Mouse (Mus musculus): Measurements from ENCODE around the gene LTO1. TPM values are rescaled to one million over a fixed set of nuclear protein-coding genes. Genes with fewer than 3 reads are reported as not detected.

LTO1 gene
- polyA plus RNA-seq, 1 experiment from 2014 or later = 20.3 TPM

DNA sequence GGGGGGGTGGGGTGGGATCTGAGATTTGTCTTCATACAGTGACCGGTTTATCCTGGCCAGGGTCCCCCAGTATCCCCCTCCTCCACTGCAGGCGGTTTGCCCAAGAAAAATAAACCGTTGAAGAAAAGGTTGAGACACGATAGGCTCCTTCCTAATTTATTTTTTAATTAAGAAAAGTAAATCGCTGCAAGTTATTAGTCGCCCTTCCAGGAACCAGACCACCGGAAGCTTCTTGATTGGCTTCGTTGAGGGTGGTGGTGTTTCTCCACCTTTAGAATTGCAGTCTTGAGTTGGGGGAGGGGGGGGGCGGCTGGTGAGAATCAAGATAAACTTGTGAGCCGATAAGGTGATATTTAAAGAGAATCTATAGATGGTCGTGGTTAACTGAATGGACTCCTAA is 25.7 kb downstream of the LTO1 start:
- Histone ChIP-seq H3K9ac (ENCODE audit: low read depth, low read length) (peak overlapping the region; percentile 88), H3K27me3 (ENCODE audit: control insufficient read depth, insufficient read depth, low read length) (no peaks in the 10 kb centered on the region), H3K36me3 (ENCODE audit: control insufficient read depth, insufficient read depth, low read length) (peaks cover 17% of the 10 kb centered on the region), H3K4me1 (ENCODE audit: control insufficient read depth, insufficient read depth, low read length) (peaks cover 29% of the 10 kb centered on the region), H3K4me2 (replicated peaks; ENCODE audit: low read depth, low read length) (peak overlapping the region; percentile 90), H3K27ac (ENCODE audit: low read depth, low read length) (peak overlapping the region; percentile 94), H3K9me3 (ENCODE audit: control insufficient read depth, low read length) (no peaks in the 10 kb centered on the region), H3K4me3 (ENCODE audit: low read length) (peak overlapping the region; percentile 57)
- 1% methylated on average over 11 of the region's 11 CpGs for WGBS
- ATAC-seq (ENCODE audit: low FRiP score, low TSS enrichment) = no peak

DNA sequence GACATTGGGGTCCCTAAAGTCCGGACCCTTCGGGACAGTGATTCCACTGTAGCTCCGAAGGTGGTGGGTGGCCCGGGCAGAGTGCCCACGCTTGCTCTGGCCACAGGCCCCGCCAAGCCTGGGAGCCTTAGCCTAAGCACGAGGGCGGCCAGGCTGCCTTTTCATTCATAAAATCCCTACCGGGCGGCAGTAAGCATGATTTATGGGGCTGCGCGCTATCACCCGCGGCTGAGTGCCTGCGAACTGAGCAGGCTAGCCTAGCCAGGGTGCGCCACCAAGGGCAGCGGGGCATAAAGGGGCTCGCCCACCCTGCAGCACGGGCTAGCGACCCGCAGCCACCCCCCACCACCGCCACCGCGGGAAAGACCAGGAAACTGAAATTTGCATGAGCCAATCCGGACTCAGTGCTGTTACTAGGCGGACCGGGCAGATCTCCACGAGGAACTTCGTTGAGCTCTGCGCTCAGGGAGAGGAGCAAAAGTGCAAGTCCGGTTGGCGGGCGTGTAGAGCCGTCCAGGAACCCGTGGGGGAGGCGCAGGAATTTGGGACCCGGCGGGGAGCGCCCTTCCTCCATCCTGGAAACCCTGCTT is 26.4 kb downstream of the LTO1 start:
- peak; percentile 87 for ATAC-seq (ENCODE audit: low FRiP score, low TSS enrichment)
- peak overlapping the region; percentile 90 for H3K4me2 ChIP-seq (replicated peaks; ENCODE audit: low read depth, low read length)
- no peaks in the 10 kb centered on the region for H3K9me3 ChIP-seq (ENCODE audit: control insufficient read depth, low read length)
- peaks cover 29% of the 10 kb centered on the region for H3K4me1 ChIP-seq (ENCODE audit: control insufficient read depth, insufficient read depth, low read length)
- under 1% methylated on average over 39 of the region's 39 CpGs for WGBS
- H3K9ac ChIP-seq (ENCODE audit: low read depth, low read length) = peak overlapping the region; percentile 88
- peak overlapping the region; percentile 57 for H3K4me3 ChIP-seq (ENCODE audit: low read length)
- peaks cover 9% of the 10 kb centered on the region; the same call in 1 of the 2 replicates for H3K36me3 ChIP-seq (ENCODE audit: control insufficient read depth, insufficient read depth, low read length)
- H3K27me3 ChIP-seq (ENCODE audit: control insufficient read depth, insufficient read depth, low read length) = no peaks in the 10 kb centered on the region
- H3K27ac ChIP-seq (ENCODE audit: low read depth, low read length) = peak overlapping the region; percentile 94

DNA sequence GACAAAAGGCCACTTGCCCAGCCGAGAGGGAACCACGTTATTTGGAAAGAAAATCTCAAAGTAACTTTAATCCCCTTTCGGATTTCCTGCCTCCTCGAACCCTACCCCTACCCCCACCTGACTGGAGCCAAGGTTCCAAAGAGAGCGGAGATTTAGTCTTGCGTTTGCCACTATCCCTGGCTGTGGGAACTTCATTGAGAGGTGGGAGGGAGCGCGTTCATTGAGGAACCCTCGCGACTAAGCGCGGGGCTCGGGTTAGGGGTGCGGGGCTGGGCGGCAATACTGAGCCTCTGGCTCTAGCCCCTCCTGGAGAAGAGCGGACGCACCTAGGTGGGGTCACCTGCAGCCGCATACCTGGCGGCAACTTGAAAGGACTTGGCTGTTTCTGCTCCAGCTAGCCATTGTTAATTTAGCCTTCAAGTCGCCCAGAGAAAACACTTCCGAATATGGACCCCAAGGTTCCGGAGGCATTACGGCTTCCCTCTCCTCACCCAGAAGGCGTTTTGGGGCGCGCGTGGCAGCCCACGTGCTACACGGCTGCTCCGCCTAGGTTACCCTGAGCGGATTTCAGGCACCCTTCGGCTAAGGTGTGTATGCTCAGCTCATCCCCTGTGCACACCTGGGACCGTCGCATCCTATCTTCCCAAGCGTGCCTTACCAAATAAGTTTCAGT is 27.3 kb downstream of the LTO1 start:
- peaks cover 21% of the 10 kb centered on the region for H3K4me1 ChIP-seq (ENCODE audit: control insufficient read depth, insufficient read depth, low read length)
- under 1% methylated on average over 35 of the region's 35 CpGs for WGBS
- ATAC-seq (ENCODE audit: low FRiP score, low TSS enrichment) = 0 out of 2 replicates have a peak, but pooled peaks have one; percentile 2

DNA sequence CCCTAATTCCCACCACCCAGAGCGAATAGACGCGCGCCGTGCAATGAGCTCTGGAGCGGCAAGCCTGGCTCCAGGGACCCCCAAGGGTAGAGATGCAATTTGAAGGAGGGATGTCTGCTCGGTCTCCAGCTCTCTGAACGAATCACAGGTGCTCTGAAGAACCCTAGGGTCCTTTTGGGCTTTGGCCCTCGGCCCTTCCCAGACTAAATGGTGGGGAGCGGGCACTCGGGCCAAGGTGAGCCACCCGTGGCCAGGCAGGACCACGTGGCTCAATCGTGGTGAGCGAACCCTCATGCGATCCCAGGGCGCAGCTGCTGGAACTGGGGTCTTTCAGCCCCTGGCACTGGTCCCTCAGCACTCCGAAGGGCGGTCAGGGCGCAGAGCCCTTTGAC is 27.8 kb downstream of the LTO1 start:
- peaks cover 21% of the 10 kb centered on the region for H3K4me1 ChIP-seq (ENCODE audit: control insufficient read depth, insufficient read depth, low read length)
- WGBS = 1% methylated on average over 20 of the region's 20 CpGs
- ATAC-seq (ENCODE audit: low FRiP score, low TSS enrichment) = no peak

More for the DNA sequence above, 27.3 kb downstream of the LTO1 start:
- Histone ChIP-seq H3K4me2 (replicated peaks; ENCODE audit: low read depth, low read length) (peak overlapping the region; percentile 90), H3K9ac (ENCODE audit: low read depth, low read length) (peak overlapping the region; percentile 62), H3K27me3 (ENCODE audit: control insufficient read depth, insufficient read depth, low read length) (no peaks in the 10 kb centered on the region), H3K4me3 (ENCODE audit: low read length) (peak overlapping the region; percentile 57), H3K9me3 (ENCODE audit: control insufficient read depth, low read length) (no peaks in the 10 kb centered on the region), H3K27ac (ENCODE audit: low read depth, low read length) (peak overlapping the region; percentile 94), H3K36me3 (ENCODE audit: control insufficient read depth, insufficient read depth, low read length) (peaks cover under 1% of the 10 kb centered on the region; the same call in 1 of the 2 replicates)

DNA sequence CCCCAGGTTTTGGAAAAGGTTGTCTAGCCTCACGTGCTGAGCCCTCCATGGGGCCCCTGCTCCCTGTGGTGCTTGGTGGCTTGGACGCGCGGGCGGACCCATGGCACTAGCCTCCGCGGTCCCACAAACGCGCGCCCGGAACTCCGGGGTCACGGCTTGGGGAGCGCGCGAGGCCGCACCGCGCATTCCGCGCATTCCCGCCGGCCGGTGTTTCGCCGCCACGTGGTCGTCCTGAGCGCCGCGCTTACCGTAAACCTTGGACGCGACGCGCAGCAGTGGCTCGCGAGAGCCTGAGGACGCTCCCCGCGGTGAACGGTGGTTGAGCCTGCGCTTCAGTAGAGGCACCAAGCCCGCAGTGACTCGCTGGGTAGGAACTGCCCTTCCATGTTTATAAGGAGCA is 28.4 kb downstream of the LTO1 start:
- Histone ChIP-seq H3K4me2 (replicated peaks; ENCODE audit: low read depth, low read length) (peak overlapping the region; percentile 90), H3K36me3 (ENCODE audit: control insufficient read depth, insufficient read depth, low read length) (no peaks in the 10 kb centered on the region), H3K9ac (ENCODE audit: low read depth, low read length) (peak overlapping the region; percentile 62), H3K4me3 (ENCODE audit: low read length) (peak overlapping the region; percentile 57), H3K4me1 (ENCODE audit: control insufficient read depth, insufficient read depth, low read length) (peaks cover 21% of the 10 kb centered on the region), H3K27ac (ENCODE audit: low read depth, low read length) (peak overlapping the region; percentile 94), H3K9me3 (ENCODE audit: control insufficient read depth, low read length) (no peaks in the 10 kb centered on the region), H3K27me3 (ENCODE audit: control insufficient read depth, insufficient read depth, low read length) (no peaks in the 10 kb centered on the region)
- under 1% methylated on average over 45 of the region's 45 CpGs for WGBS
- ATAC-seq (ENCODE audit: low FRiP score, low TSS enrichment) = peak; percentile 16; the same call in 1 of the 2 replicates

More for the DNA sequence above, 27.8 kb downstream of the LTO1 start:
- Histone ChIP-seq H3K36me3 (ENCODE audit: control insufficient read depth, insufficient read depth, low read length) (no peaks in the 10 kb centered on the region), H3K9me3 (ENCODE audit: control insufficient read depth, low read length) (no peaks in the 10 kb centered on the region), H3K27me3 (ENCODE audit: control insufficient read depth, insufficient read depth, low read length) (no peaks in the 10 kb centered on the region), H3K4me2 (replicated peaks; ENCODE audit: low read depth, low read length) (peak overlapping the region; percentile 90), H3K27ac (ENCODE audit: low read depth, low read length) (peak overlapping the region; percentile 94), H3K4me3 (ENCODE audit: low read length) (peak overlapping the region; percentile 57), H3K9ac (ENCODE audit: low read depth, low read length) (peak overlapping the region; percentile 62)

DNA sequence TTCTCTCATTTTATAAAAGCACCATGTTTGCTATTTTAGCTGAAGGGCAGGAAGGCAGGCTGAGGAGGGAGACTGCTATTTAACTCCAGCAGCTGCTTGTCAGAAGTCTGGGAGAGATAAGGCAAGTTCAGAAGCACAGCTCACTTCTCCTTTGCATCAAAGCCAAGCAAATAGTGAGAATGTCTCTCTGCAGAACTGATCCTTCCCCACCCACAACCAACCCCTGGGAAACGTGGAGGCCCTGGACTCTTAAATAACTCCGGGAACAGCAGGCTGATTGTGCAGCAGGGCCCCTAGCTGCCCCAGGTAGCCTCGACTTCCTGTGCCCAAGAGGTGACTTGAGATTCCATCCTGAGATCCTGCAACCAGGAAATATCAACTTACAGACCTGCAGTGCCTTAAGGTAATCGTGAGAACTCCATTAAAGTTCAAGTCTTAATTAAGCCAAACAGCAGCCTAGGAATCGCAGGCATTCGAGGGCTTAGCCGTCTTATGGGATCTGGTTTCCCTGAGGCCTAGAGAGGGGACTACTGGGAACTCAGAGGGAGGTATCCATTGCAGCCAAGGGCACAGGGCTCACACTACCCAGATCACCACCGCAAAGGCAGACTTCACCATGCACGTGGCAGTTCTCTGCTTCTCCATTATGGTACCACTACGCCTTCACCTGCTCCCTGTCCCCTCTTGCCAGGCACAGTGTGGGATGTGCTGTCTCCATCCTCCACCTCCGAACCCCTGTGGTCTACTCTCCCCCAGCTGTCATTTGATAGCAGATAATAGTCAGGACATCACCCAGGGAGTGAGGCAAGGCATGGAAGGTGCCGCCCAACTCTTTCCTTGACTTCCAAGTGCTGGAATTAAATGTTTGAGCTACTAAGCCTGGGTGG is 43.9 kb downstream of the LTO1 start:
- ATAC-seq (ENCODE audit: low FRiP score, low TSS enrichment) = peak; percentile 80
- H3K27ac ChIP-seq (ENCODE audit: low read depth, low read length) = peak overlapping the region; percentile 3; the same call in 1 of the 2 replicates

DNA sequence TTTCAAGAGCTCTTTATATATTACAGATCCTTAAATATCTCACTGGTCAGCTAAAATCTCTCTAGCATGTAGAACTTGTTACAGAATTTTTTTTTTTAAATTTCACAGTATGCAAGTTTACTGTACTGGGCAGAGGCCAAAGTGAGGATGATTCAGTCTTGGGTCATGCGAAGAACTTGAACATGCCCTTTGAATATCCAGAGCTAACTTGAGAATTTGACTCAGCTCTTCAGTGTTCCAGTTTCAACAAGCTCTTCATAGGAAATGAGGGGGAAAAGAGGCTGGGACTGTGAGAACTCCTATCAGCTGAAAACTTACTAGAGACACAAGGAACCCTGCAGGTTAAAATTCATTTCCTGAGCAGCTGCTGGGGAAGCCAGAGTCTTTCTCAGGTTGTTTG is 49.0 kb downstream of the LTO1 start:
- no peak overlapping the region for H3K9ac ChIP-seq (ENCODE audit: low read depth, low read length)
- H3K27me3 ChIP-seq (ENCODE audit: control insufficient read depth, insufficient read depth, low read length) = no peaks in the 10 kb centered on the region
- H3K4me3 ChIP-seq (ENCODE audit: low read length) = no peak overlapping the region
- no peaks in the 10 kb centered on the region for H3K36me3 ChIP-seq (ENCODE audit: control insufficient read depth, insufficient read depth, low read length)
- H3K4me2 ChIP-seq (replicated peaks; ENCODE audit: low read depth, low read length) = no peak overlapping the region
- no peak overlapping the region for H3K27ac ChIP-seq (ENCODE audit: low read depth, low read length)
- ATAC-seq (ENCODE audit: low FRiP score, low TSS enrichment) = no peak
- 91% methylated on average over 1 of the region's 1 CpGs for WGBS
- H3K4me1 ChIP-seq (ENCODE audit: control insufficient read depth, insufficient read depth, low read length) = peaks cover 1% of the 10 kb centered on the region; the same call in 1 of the 2 replicates
- no peaks in the 10 kb centered on the region for H3K9me3 ChIP-seq (ENCODE audit: control insufficient read depth, low read length)

More for the DNA sequence above, 43.9 kb downstream of the LTO1 start:
- H3K9me3 ChIP-seq (ENCODE audit: control insufficient read depth, low read length) = no peaks in the 10 kb centered on the region
- no peak overlapping the region for H3K4me3 ChIP-seq (ENCODE audit: low read length)
- H3K27me3 ChIP-seq (ENCODE audit: control insufficient read depth, insufficient read depth, low read length) = no peaks in the 10 kb centered on the region
- H3K4me1 ChIP-seq (ENCODE audit: control insufficient read depth, insufficient read depth, low read length) = peaks cover 9% of the 10 kb centered on the region; the same call in 1 of the 2 replicates
- H3K4me2 ChIP-seq (replicated peaks; ENCODE audit: low read depth, low read length) = no peak overlapping the region
- 29% methylated on average over 12 of the region's 12 CpGs for WGBS
- no peaks in the 10 kb centered on the region for H3K36me3 ChIP-seq (ENCODE audit: control insufficient read depth, insufficient read depth, low read length)
- no peak overlapping the region for H3K9ac ChIP-seq (ENCODE audit: low read depth, low read length)

DNA sequence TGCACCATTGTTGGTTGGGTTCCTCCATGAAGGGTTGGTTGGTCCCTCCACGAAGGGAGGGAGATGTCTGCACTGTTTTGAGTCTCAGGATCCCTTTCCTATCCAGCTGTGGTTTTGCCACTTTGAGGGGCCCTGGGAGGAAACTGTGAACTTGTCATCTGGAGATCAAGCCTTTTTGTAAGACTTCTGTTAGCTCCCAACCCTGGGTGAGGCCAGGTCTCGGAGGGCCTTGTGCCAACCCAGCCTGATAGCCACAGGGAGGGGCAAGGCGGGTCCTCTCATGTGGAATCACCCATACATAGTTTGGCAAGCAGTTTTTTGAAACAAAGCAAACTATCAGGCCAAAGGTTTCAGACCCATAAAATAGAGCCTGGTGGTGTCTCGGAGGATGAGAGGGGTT is 49.4 kb downstream of the LTO1 start:
- no peak overlapping the region for H3K27ac ChIP-seq (ENCODE audit: low read depth, low read length)
- H3K27me3 ChIP-seq (ENCODE audit: control insufficient read depth, insufficient read depth, low read length) = no peaks in the 10 kb centered on the region
- no peak overlapping the region for H3K4me3 ChIP-seq (ENCODE audit: low read length)
- ATAC-seq (ENCODE audit: low FRiP score, low TSS enrichment) = no peak; the same call in 1 of the 2 replicates
- H3K4me2 ChIP-seq (replicated peaks; ENCODE audit: low read depth, low read length) = no peak overlapping the region
- no peaks in the 10 kb centered on the region for H3K36me3 ChIP-seq (ENCODE audit: control insufficient read depth, insufficient read depth, low read length)
- H3K9me3 ChIP-seq (ENCODE audit: control insufficient read depth, low read length) = no peaks in the 10 kb centered on the region
- 93% methylated on average over 4 of the region's 4 CpGs for WGBS
- no peak overlapping the region for H3K9ac ChIP-seq (ENCODE audit: low read depth, low read length)
- no peaks in the 10 kb centered on the region; the same call in 1 of the 2 replicates for H3K4me1 ChIP-seq (ENCODE audit: control insufficient read depth, insufficient read depth, low read length)

Measured in kidney, embryonic 14.5 days (tissue).